Mouse (Mus musculus): ENCODE results near the gene Prrc2a. TPM values are rescaled to one million over a fixed set of nuclear protein-coding genes. Genes with fewer than 3 reads are reported as not detected.
"Not testable (repeated sequence)": the region's sequence is repeated elsewhere in the genome, so short reads cannot be mapped to it uniquely, and the experiment has no call there.

Prrc2a gene
- polyA plus RNA-seq, 1 experiment from 2014 or later: 130 TPM

GRCm38 (mm10) chr17:35128996-35129395 lies 35.7 kb downstream of the Prrc2a start:
- no peaks in the 10 kb centered on the region for H3K9me3 ChIP-seq
- H3K4me3 ChIP-seq: no peak overlapping the region
- H3K36me3 ChIP-seq: peaks cover 40% of the 10 kb centered on the region
- 57% methylated on average over 11 of the region's 11 CpGs for WGBS
- peak overlapping the region; percentile 59 for H3K9ac ChIP-seq
- no peaks in the 10 kb centered on the region for H3K27me3 ChIP-seq (replicated peaks)
- H3K4me2 ChIP-seq: no peak overlapping the region
- H3K4me1 ChIP-seq: peaks cover 29% of the 10 kb centered on the region
- no peak for ATAC-seq (ENCODE audit: extremely low read depth, insufficient number of reproducible peaks, low FRiP score, low TSS enrichment)
- H3K27ac ChIP-seq (replicated peaks): no peak overlapping the region

GRCm38 (mm10) chr17:35127017-35127416 lies 37.7 kb downstream of the Prrc2a start:
- Histone ChIP-seq H3K27ac (replicated peaks) (peak overlapping the region; percentile 89), H3K4me2 (peak overlapping the region; percentile 85), H3K36me3 (peaks cover 47% of the 10 kb centered on the region), H3K9me3 (no peaks in the 10 kb centered on the region), H3K4me1 (peaks cover 38% of the 10 kb centered on the region), H3K4me3 (peak overlapping the region; percentile 79), H3K9ac (peak overlapping the region; percentile 91), H3K27me3 (replicated peaks) (no peaks in the 10 kb centered on the region)
- 65% methylated on average over 13 of the region's 13 CpGs for WGBS
- ATAC-seq (ENCODE audit: extremely low read depth, insufficient number of reproducible peaks, low FRiP score, low TSS enrichment): no peak

GRCm38 (mm10) chr17:35126206-35126611 lies 38.5 kb downstream of the Prrc2a start, which contains the start of gene D17H6S53E:
Gene D17H6S53E (plus strand): TSS chr17:35126373.
- Histone ChIP-seq H3K27ac (replicated peaks) (peak within 1 kb of the TSS; percentile 89), H3K4me2 (peak within 1 kb of the TSS; percentile 85), H3K9ac (peak within 1 kb of the TSS; percentile 91), H3K27me3 (replicated peaks) (no peaks in the 10 kb centered on the region), H3K4me3 (peak within 1 kb of the TSS; percentile 79), H3K36me3 (peaks cover 47% of the 10 kb centered on the region), H3K9me3 (no peaks in the 10 kb centered on the region), H3K4me1 (peaks cover 41% of the 10 kb centered on the region)
- WGBS: under 1% methylated on average over 36 of the region's 36 CpGs
- peak; percentile 53; the same call in 1 of the 2 replicates for ATAC-seq (ENCODE audit: extremely low read depth, insufficient number of reproducible peaks, low FRiP score, low TSS enrichment)

- peak overlapping the region; percentile 91 for H3K9ac ChIP-seq
- no peaks in the 10 kb centered on the region for H3K27me3 ChIP-seq (replicated peaks)
- WGBS: 28% methylated on average over 6 of the region's 6 CpGs
- H3K36me3 ChIP-seq: peaks cover 46% of the 10 kb centered on the region
- no peaks in the 10 kb centered on the region for H3K9me3 ChIP-seq
- H3K4me3 ChIP-seq: peak overlapping the region; percentile 79
- H3K4me1 ChIP-seq: peaks cover 41% of the 10 kb centered on the region
- peak overlapping the region; percentile 85 for H3K4me2 ChIP-seq
- H3K27ac ChIP-seq (replicated peaks): peak overlapping the region; percentile 89
- ATAC-seq (ENCODE audit: extremely low read depth, insufficient number of reproducible peaks, low FRiP score, low TSS enrichment): no peak
These were observed 39.1 kb downstream of the Prrc2a start for GRCm38 (mm10) chr17:35125578-35125977.

GRCm38 (mm10) chr17:35125081-35125480 lies 39.6 kb downstream of the Prrc2a start:
- Histone ChIP-seq H3K9ac (peak overlapping the region; percentile 91), H3K27ac (replicated peaks) (peak overlapping the region; percentile 89; the same call in 1 of the 2 replicates), H3K4me1 (peaks cover 45% of the 10 kb centered on the region), H3K4me3 (no peak overlapping the region), H3K4me2 (peak overlapping the region; percentile 85), H3K27me3 (replicated peaks) (no peaks in the 10 kb centered on the region), H3K36me3 (peaks cover 41% of the 10 kb centered on the region), H3K9me3 (no peaks in the 10 kb centered on the region)
- no peak for ATAC-seq (ENCODE audit: extremely low read depth, insufficient number of reproducible peaks, low FRiP score, low TSS enrichment)
- 93% methylated on average over 1 of the region's 1 CpGs for WGBS

GRCm38 (mm10) chr17:35124261-35124896 lies 40.3 kb downstream of the Prrc2a start:
- H3K27ac ChIP-seq (replicated peaks); H3K4me2 ChIP-seq; ATAC-seq (ENCODE audit: extremely low read depth, insufficient number of reproducible peaks, low FRiP score, low TSS enrichment); H3K27me3 ChIP-seq (replicated peaks); H3K9me3 ChIP-seq; H3K9ac ChIP-seq; H3K4me3 ChIP-seq: not testable (repeated sequence)
- Histone ChIP-seq H3K36me3 (peaks cover 41% of the 10 kb centered on the region), H3K4me1 (peaks cover 52% of the 10 kb centered on the region)
- 88% methylated on average over 12 of the region's 12 CpGs for WGBS

- H3K9ac ChIP-seq; ATAC-seq (ENCODE audit: extremely low read depth, insufficient number of reproducible peaks, low FRiP score, low TSS enrichment); H3K27me3 ChIP-seq (replicated peaks); H3K4me3 ChIP-seq; H3K27ac ChIP-seq (replicated peaks); H3K9me3 ChIP-seq; H3K4me2 ChIP-seq: not testable (repeated sequence)
- 92% methylated on average over 9 of the region's 9 CpGs for WGBS
- Histone ChIP-seq H3K4me1 (peaks cover 48% of the 10 kb centered on the region), H3K36me3 (peaks cover 42% of the 10 kb centered on the region)
These were observed 41.4 kb downstream of the Prrc2a start for GRCm38 (mm10) chr17:35123287-35123686.

- Histone ChIP-seq H3K9me3 (no peaks in the 10 kb centered on the region), H3K27me3 (replicated peaks) (no peaks in the 10 kb centered on the region), H3K36me3 (peaks cover 50% of the 10 kb centered on the region), H3K4me3 (peak within 1 kb of the TSS; percentile 98), H3K27ac (replicated peaks) (peak within 1 kb of the TSS; percentile 92), H3K4me1 (peaks cover 37% of the 10 kb centered on the region), H3K4me2 (peak within 1 kb of the TSS; percentile 96), H3K9ac (peak within 1 kb of the TSS; percentile 99)
- under 1% methylated on average over 19 of the region's 19 CpGs for WGBS
- no peak for ATAC-seq (ENCODE audit: extremely low read depth, insufficient number of reproducible peaks, low FRiP score, low TSS enrichment)
These were observed 42.8 kb downstream of the Prrc2a start, which contains the start of gene Csnk2b for GRCm38 (mm10) chr17:35121871-35122303. Gene Csnk2b (minus strand): TSS chr17:35122053.

GRCm38 (mm10) chr17:35121143-35121799 lies 43.4 kb downstream of the Prrc2a start, which contains the start of gene Gpank1:
Gene Gpank1 (plus strand): TSS chr17:35121455.
- Histone ChIP-seq H3K4me3 (peak within 1 kb of the TSS; percentile 98), H3K4me1 (peaks cover 33% of the 10 kb centered on the region), H3K9me3 (no peaks in the 10 kb centered on the region), H3K4me2 (peak within 1 kb of the TSS; percentile 96), H3K27me3 (replicated peaks) (no peaks in the 10 kb centered on the region), H3K36me3 (peaks cover 55% of the 10 kb centered on the region), H3K27ac (replicated peaks) (peak within 1 kb of the TSS; percentile 92), H3K9ac (peak within 1 kb of the TSS; percentile 99)
- under 1% methylated on average over 50 of the region's 50 CpGs for WGBS
- peak; percentile 97 for ATAC-seq (ENCODE audit: extremely low read depth, insufficient number of reproducible peaks, low FRiP score, low TSS enrichment)

GRCm38 (mm10) chr17:35120745-35121142 lies 44.0 kb downstream of the Prrc2a start:
- Histone ChIP-seq H3K9me3 (no peaks in the 10 kb centered on the region), H3K4me2 (peak overlapping the region; percentile 96), H3K4me1 (peaks cover 32% of the 10 kb centered on the region), H3K27me3 (replicated peaks) (no peaks in the 10 kb centered on the region), H3K9ac (peak overlapping the region; percentile 99), H3K36me3 (peaks cover 61% of the 10 kb centered on the region), H3K4me3 (peak overlapping the region; percentile 98), H3K27ac (replicated peaks) (peak overlapping the region; percentile 81)
- WGBS: 0% methylated on average over 33 of the region's 33 CpGs
- ATAC-seq (ENCODE audit: extremely low read depth, insufficient number of reproducible peaks, low FRiP score, low TSS enrichment): 0 out of 2 replicates have a peak, but pooled peaks have one; percentile 0
